Mouse (Mus musculus) thymus, postnatal 10 days (tissue): ENCODE measurements around the gene Lrrc29.

Experiments used
- DNase-seq, 2 experiments: peaks; one replicate each; pipeline ENCODE4 v3.0.0; 2021; ENCODE audit warnings: low spot score in 2 of 2

The Lrrc29 gene

DNA sequence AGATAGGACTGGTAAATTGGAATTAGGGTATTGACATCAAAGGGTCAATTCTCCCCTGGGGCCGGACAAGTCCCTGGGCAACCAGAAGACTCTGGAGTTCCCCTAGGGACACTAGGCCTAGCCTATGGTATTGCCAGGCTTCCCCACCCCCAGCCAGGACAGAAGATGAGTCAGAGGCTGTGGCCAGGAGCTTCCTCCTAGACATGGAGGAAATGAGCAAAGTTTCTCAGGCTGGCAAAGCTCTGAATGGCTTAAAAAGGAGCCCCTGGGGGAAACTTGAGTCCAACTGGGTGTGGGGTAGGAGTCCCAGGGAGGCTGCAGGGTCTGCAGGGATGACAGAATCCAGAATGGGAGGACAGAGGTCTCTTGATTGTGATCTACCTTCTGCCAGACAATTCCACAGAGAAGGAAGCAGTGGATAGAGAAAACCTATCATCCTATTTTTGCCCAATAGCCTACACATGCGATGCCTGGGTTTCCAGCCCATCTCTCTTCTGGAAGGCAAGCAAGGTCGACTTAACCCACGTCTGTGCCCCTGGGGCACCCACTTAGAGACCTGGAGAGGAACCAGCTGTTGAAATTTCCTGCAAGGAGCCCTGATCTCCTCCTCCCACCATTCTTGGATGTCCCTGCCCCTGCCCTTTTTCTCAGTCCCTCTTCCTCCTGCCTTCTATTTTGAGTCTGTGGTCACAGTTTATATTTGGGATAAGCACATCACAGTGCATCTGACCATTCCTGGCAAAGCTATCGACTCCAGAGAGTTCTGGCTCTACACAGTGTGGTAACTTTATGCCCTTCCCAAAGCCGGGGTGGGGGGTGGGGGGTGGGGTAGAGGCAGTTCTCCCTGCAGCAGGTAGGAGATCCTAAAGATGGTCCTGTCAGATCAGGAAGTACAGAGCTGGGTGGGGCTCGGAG, 19.2 kb upstream of the Lrrc29 start:
- DNase-seq = no peak

DNA sequence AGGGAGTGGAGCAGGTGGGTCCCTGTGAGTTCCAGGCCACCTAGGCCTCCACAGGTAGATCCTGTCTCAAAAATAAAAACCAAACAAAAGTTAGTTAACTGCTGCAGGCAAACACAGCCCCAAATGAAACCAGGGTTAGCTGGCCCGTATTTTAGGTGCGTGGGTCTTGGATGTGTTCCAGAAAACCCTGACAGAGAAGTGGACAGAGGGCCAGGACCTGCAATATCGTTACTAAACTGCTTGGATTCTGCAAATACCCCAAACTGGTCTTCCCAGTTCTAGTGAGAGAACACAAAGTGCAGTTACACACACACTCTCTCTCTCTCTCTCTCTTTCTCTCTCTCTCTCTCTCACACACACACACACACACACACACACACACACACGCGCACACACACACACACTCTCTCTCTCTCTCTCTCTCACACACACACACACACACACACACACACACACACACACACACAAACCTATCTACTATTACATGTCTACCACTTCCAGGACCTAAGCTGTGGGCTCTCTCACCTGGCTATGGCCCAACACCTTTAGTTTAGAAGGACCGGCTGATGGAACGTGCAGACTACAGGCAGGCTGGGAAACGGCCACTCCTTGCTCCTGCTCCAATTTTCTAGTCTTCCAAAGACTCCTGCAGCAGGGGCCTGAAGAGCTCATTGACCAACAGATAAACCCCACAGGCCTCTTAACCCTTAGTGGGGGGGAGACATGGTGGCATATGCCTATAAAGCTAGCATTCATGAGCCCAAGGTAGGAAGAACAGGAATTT, 17.9 kb upstream of the Lrrc29 start:
- no peak for DNase-seq

DNA sequence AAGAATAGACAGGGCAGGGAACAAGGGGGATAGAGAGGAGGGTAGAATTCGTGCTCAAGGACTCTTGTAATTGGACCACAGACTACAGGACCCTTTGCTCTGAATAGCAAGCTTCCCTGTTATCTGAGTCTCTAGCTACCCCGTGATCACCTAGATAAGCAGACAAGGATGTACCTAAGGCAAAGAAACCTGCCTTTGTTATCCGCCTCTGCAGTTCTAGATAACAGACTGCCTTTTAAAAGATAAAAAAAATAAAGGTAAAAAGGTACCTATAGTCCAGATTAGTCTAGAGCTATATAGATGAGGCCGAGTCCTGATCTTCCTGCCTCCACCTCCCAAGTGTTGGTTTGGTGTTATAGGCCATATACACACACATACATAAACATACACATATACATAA, 16.7 kb upstream of the Lrrc29 start:
- DNase-seq = no peak

DNA sequence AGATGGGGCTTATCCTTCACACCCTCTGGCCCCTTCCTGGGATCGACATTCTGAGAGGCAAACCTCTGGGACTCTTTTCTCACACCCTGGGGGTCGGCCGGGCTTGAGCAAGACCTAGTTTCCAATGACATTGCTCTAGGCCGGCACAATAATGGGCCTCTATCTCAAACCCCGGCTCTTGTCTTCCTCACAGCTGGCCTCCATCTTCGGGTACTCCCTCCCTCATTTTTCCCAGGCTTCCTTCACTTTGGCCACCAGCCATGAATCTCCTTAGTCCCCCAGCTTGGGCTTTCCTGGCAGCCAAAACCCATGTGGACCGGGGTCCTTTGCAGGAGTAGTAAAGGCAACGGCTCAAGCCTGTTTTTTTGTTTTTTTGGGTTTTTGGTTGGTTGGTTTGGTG, 15.3 kb upstream of the Lrrc29 start:
- DNase-seq = no peak

DNA sequence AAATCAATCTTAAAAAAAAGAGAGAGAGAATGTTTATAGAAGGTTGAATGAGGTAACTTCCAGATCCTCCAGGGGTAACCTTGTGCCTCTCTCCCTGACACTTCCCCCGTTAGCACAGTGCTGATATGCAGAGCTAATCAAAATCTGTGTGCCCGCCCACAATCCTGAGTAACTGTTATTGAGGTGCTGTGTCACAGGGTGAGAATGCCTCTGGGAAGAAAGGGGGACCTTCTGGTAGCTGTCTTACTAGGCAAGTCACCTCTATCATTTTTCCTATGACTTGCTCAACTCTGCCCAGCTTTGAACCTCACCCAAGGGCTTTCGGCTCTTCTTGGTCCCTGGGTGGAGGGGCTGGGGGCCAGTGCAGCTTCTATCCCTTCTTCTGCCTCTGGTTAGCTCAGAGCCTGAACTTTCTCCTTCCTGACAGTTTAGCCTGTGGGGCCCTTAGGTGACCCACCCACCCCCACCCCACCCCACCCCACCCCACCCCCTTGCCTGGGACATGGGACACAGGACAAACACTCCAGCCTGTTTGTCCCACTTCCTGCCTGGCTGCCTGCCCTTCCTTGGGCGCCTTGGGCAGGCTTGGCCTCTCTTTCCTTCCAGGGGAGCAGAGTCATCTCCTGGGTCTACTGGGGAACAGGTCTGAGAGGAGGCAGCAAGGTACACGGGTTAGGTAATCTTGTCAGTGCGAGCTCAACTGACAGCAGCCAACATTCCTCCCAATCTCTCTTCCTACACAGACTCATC, 14.0 kb upstream of the Lrrc29 start:
- no peak for DNase-seq

DNA sequence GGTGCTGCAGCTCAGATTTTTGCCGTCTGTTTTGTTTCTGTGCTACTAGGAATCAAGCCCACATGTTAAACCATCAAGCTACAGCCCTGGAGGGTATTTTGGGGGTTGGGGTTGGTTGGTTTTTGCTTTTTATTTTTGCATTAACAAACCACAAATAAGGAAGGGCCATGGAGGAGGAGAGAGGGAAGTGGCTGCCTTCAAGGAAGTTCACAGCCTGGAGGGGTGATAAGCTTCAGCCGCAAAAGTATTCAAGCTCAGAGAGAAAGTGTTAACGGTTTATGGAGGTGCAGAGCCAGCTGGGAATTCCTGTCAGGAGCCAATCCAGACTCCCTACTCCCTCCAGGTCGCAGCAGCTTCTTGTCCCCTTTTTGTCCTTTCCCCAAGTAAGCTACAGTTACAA, 12.9 kb upstream of the Lrrc29 start:
- no peak for DNase-seq

DNA sequence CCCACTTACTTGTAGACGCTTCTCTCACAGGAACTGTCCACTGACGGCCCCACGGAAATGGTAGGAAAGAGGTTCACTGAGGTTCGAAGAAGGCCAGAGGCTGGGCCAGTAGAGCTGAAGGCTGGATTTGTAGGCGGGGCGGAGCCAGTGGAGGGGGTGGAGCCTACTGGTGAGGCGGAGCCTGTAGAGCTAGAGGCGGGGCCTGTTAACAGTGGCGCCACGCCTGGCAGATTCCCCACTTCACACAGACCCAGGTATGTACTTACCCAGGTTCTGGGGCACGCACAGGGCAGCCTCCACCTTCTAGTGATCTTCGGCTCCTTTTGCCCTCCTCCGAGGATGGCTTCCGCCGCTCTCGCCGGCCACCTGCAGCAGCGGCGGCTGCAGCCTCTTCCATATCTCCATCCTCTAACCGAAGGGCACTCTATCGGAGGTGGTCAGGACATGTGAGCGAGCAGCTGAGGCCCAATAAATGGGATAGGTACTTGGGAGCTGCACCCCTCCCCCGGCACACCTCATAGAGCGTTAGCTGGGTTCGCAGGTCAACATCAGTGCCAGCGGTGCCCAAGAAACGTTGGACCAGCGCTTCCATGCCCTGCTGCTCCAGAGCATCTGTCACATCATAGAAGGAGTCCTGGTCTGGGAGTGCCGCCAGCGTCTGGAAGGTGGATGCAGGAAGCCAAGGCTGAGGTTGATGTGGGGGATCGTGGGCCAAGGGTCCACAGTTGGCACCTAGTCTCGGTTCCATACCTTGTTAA, 10.5 kb upstream of the Lrrc29 start:
- DNase-seq = no peak

DNA sequence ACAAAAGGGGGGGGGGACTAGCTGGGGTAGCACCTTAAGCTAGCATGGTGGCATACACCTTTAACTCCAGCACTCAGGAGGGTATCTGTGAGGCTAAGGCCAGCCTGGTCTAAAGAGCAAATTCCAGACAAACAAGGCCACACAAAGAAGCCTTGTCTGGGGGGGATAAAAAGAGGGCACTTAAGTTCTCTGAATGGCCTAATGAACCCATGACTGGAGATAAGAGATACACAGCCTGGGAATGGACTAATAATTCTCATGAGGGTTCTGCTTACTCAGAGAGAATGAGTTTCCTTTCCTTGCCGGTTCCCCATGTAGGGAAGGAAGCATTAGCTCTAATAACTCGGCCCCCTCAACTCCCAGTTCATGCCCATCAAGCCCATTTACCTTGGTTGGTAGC, 6.4 kb upstream of the Lrrc29 start:
- DNase-seq = no peak

DNA sequence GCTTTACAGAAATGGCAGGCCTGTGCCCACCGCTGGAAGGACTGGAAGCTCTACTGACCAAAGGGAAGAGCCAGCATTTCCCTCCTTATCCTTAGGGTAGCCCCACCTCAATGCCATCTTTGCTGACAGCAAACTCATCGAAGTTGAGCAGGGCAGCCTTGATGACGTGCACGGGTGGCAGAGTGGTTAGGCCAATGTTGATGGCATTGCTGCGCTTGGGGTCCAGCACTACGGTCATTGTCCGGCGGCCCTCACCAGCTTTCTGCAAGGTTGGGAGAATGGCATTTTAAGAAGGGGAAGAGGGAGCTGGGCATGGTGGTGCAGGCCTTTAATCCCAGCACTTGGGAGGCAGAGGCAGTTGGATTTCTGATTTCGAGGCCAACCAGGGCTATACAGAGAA, 5.9 kb upstream of the Lrrc29 start:
- no peak for DNase-seq

DNA sequence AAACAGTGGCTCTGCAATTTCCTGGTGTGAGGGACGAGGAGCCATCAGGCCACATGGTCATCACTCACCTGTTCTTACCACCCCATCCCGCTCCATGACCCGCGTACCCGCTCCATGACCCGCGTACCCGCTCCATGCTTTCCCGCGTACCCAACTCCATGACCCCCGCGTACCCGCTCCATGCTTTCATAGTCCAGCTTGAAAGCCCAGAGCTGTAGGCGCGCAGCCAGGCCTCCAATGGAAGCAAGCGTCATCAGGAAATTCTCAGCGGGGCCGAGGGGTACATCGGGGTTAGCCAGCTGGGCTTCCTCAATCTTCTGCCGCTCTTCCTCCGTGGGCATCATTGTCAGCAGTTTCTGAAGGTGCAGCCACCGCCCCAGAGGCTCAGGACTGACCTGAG, 5.4 kb upstream of the Lrrc29 start:
- no peak for DNase-seq

DNA sequence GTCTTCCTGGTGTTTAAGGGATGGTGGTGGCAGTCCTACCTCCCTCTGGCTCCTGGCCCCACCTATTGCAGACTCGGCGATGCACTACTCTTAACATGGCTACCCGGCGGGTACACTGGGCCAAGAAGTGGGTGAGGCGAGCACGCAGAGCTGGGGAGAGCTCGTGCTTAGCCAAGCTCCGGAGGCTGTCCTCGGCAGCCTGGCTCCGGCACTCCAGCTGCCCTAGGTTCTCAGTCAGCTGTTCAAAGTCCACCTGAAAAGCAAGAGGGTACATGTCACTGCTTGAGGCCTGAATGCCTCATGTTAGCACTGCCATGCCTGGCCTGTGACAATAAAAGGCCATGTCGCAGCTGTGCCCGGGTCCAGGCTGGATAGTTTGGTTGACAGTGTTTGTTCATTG, 4.2 kb upstream of the Lrrc29 start:
- no peak for DNase-seq

DNA sequence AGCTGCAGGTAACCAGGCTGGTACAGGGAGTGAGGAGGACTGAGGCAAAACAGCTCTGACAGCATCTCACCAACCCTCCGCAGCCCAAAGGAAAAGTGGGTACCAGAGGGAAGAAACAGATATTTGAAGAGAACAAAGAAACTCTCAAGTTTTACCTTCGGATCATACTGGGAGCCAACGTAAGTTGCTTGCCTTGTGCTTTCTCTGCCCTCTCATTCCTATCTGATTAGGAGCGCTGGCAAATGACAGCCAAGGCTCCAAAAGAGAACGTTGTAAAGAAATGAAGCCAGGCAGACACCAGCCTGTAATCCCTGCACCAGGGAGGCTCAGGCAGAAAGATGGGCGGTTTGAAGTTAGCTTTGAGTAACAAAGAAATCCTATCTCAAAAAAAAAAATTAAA, 890 bp upstream of the Lrrc29 start:
- no peak for DNase-seq

DNA sequence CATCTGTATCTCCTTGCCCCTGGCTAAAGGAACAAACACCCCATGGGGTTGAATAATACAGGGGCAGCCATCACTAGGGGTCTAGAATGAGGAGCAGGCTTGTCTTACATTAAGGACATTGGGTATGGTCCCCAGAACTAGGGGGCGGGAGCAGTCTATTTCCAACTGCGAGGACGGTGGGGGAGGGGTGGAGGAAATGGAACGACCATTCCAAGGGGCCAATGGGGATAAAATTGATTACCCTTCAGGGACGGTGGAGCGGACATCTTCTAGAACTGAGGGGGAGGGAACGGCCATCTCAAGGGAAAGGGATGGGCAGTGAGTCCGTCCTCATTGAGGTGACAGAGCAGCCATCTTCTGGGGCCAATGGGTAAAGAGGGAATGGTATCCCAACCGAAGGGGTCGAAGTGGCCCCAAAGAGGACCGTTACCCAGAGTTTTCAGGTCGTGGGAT, 411 bp downstream of the Lrrc29 start:
- no peak for DNase-seq

DNA sequence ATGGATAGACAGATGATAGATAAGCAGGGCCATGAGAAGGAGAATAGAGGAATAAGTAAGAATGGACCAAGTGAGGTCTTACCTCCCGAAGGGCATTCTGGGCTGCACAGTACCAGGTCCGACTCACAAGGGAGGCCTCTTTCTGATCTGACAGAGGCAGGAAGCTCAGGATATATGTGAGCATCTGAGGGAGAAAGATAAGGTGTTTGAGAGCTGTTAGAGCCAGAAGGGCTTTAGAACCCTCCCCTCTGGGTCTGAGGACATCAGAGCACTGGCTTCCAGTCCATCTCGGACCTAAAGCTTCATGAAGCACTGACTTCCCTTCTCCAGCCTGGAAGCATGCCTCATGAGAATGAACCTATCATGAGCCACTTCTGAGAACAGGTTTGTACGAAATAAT, 2.9 kb downstream of the Lrrc29 start:
- DNase-seq = no peak

DNA sequence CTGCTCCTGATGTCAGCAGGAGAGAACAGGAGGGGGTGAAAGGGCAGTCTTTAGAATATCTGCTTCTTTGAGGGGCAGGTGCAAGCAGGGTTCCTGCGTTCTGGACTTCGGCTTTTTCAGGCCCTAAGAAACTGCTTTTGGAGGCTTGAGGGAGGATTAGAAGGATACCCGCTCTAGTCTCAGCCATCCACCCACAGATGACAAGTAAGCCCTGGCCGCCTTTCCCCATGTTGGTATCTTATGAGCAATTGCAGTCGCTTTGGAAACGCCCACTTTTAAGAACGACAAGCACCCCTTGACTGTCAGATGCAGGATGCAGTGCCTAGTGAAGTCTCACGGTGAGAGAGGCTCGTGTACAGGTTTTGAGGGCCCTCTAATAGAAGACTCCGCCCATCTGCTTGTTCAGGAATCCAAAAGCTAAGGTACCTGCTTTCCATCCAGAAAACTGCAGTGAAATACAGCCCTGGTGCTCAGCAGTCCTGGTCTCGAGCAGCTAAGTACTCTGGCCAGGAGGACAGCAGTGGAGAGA, 7.4 kb downstream of the Lrrc29 start:
- DNase-seq = no peak

DNA sequence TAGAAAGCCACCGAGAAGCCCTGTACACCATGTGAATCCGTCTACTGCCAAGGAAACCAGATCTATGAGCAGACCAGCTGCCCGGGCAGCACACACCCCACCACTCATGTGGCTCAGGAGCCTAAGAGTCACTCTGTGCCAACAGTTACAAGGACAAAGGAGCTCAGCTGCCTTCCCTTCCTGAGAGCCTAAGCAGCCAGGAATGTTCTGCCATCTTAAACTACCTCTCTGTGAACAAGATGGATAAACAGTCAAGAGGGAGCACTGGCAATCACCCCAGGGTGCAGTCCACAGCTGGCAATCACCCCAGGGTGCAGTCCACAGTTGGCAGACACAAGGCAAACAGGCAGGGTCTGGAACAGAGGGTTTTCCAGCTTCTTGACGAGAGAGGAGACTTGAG, 8.1 kb downstream of the Lrrc29 start:
- no peak for DNase-seq

DNA sequence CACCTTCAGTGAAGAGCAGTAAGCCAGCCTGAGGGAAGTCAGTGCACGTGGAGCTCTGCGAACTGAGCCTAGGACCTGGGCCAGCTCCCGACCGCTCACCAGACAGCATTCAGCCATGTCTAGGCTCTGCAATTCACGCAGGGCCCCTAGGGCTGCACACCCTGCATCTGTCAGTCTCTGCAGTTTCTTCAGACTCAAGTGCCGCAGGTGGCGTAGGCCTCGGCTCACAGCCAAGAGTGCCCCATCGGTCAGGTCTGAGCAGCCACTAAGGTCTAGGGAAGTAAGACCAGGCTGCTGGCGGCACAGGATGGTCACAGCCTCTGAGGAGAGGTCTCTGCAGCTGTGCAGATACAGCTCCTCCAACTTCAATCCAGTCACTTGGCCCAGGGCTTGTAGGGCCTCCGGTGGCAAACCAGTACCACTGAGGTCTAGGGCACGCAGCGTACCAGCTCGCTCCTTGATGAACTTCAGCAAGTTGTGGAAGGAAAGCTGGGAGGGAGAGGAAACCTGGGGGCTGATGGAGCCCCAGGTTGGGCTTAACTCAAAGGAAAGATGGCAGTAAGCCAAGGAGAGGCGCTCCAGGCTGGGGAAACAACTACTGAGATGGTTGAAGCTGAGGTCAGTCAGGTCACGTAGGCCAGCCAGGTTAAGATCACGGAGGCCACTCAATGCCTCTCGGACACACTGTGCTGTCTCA, 10.9 kb downstream of the Lrrc29 start:
- DNase-seq = no peak

DNA sequence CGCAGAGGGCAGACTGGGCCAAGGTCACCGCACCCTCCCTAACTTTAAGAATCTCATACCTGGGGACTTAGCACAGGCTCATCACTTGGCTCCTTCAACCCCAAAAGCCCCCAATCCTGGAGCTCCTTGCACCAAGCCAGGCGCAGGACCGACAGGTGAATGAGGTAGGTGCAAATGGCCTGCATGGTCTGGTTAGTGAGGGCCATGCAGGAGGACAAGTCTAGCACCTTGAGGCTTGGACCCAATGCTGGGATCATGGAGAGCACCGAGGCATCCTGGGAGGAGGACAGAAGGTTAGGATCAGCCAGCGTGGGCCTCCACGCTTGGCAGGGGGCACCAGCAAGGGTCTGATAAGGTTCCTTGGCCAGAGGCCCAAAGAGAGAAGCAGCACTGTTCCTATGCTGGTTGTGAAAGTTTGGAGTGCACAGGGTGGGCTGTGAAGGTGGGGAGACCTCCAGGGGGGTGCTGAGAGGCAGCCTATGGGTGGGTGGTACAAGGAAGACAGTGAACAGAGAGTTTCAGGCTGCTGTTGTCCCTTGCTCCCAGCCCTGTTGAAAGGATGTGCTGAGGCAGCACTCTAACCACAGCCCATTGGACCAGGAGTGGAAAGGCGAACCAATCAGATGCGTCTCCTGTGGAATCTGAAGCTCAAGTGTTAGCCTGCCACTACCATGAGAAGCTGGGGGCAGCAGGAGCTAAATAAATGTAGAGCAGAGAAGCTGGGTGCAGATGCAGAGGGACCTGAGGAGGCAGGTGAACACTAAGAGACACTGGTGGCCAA, 12.3 kb downstream of the Lrrc29 start:
- no peak for DNase-seq

DNA sequence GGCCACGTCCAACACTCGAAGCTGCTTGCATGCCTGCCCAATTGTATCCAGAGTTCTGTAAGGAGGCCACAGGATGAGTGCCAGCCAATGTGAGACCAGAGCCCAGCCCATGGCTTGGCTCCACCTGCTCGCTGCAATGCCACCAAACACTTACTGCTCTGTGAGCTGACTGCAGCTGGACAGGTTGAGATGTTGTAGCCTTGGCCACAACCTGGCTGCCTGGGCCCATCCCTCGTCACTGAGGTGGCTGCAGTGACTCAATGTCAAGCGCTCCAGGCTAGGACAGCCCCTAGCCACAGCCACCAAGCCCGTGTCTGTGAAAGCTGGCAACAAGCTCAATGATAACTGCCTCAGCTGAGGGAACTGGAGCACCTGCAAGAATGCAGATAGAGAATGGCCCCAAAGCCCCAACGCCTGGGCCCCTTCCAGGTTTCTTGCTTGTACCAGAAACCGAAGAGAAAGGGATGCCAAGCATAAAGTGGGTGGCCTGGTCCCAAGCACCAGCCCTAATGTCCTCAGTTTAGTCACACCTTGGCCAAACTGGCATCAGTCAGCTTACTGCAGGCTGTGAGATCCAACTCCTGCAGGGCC, 13.1 kb downstream of the Lrrc29 start:
- no peak for DNase-seq

DNA sequence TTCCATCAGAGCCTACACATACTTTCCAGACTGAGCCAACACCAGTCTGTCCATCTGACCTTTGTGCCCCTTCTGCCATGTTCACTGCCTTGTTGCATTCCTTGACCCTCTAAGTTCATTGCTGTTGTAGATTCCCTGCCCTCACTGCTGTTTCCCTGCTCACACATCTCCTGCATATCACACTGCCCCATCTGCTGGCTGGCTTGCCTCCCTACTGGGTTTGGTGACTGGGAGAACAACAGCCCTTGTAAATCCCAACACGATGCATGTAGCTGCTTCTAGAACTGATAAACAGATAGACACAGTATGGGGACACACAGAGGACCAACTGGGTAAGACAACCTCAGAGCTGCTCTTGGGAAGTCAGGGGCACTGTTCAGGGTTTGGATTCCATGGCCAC, 14.4 kb downstream of the Lrrc29 start:
- no peak for DNase-seq
